Mouse (Mus musculus): ENCODE data around the gene Gm43552.
"Not testable (repeated sequence)": the region's sequence is repeated elsewhere in the genome, so short reads cannot be mapped to it uniquely, and the experiment has no call there.

Gene Gm43552

GRCm38 (mm10) chr5:65492716-65493531 lies at the start of gene Gm43552:
Gm43552 (minus strand) TSS chr5:65492833.
- peak; percentile 96 for DNase-seq

GRCm38 (mm10) chr5:65541889-65542288 lies 49.3 kb upstream of the Gm43552 start:
- no peak for DNase-seq

GRCm38 (mm10) chr5:65539786-65540185 lies 47.2 kb upstream of the Gm43552 start:
- peak; percentile 13 for DNase-seq

DNA sequence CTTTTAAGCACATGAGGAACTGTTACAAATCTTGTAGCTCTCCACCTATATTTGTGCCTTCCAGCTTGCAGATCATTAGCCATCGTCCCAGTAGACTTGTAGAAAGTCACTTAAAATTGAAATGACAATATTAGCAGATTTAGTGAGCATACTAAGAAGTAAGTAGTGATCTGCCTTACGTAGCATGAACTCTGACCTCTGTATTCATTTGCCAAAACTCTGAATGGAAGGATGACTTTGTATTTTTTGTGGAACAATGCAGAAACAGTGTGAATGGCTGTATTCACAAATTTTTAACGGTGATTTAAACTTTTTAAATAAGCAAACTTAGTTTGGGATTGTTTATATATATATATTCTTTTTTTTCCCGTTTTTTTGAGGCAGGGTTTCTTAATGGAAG lies 46.2 kb upstream of the Gm43552 start:
- no peak for DNase-seq

GRCm38 (mm10) chr5:65538121-65538520 lies 45.5 kb upstream of the Gm43552 start:
- no peak for DNase-seq

DNA sequence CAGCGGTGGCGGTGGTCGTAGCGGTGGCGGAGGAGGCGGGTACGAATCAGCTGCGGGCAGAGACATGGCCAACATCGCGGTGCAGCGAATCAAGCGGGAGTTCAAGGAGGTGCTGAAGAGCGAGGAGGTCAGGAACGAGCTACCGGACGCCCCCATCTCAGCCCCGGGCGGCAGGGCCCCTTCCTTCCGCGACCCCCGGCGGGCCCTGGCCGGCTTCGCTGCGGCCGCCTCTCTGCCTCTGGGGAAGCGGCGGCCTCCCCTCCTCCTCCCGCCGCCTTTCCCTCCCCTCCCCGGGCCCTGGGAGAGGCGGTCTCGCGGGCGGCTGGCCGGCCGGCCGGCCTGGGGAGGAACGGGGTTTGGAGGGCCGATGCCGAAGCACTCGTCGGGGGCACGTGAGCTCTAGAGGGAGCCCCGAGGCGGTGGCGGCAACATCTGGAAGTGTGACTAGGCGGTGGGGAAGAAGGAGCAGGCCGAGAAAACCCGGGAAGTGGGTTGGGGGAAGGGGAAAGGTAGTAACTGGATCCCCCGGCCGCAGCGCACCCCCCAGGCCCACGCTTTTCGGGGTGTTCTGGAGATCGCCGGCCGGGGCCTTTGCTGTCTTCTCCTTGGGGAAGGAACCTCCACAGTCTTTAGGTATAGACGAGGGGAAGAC lies 44.9 kb upstream of the Gm43552 start:
- DNase-seq: peak; percentile 62

- peak; percentile 97 for DNase-seq
Observed at GRCm38 (mm10) chr5:65536751-65537419, 44.3 kb upstream of the Gm43552 start, which contains the start of the genes Smim14 and Ube2k. Smim14 (minus strand) TSS chr5:65537184. Ube2k (plus strand) TSS chr5:65537233.

GRCm38 (mm10) chr5:65536068-65536465 lies 43.4 kb upstream of the Gm43552 start:
- DNase-seq: not testable (repeated sequence)

- DNase-seq: peak; percentile 19
Observed at GRCm38 (mm10) chr5:65535457-65536067, 42.9 kb upstream of the Gm43552 start.

- DNase-seq: no peak
Observed at GRCm38 (mm10) chr5:65534496-65534895, 41.9 kb upstream of the Gm43552 start.

DNA sequence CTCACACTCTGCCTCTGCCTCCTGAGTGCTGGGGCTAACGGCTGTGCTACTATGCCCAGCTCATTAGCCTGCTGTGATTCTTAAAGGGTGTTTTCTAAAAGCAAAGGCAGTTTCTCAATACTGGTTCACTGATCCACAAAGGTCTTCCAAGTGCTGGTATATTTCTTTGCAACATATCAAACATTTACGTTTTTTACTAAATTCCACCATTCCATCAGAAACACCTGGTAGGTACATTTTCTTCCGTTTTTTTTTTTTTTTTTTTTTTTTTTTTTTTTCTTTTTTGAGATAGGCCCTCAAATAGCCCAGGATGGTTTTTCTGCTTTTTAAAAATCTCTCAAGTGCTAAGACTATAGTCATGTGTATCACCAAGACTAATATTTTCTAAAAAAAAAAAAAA lies 38.6 kb upstream of the Gm43552 start:
- DNase-seq: no peak

DNA sequence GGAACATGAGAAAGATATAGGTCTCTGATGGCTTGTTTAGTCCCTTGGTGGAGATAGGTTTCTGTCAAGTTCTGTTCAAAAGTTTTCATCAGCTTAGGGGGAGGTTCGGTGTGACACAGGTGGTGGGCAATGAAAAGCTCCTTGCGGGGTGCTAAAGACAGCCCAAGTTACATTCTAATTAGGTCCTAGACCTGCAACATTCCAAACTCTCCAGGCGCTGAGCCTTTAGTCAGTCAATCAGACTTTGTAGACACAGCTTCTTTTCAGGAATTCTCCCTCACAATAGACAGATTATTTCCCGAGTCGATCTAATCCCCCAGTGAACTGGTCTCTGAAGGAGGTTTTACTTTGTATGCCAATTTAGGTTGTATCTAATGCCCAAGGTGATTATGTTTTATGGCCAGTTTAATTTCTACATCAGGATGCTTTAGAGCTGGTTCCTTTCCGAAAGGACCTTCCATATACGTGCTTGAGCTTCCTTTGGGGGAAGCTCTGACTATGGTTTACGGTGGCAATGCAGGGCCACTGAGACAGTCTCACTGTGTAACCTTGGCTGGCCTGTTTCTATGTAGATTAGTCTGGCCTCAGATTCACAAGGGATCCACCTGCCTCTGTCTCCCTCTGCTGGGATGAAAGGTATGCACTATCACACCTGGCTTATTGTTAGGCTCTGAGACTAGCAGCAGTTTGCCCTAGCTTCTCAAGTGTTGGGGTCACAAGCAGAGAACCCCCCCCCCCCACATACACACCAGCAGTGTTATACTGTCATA lies 33.2 kb upstream of the Gm43552 start:
- peak; percentile 29 for DNase-seq

GRCm38 (mm10) chr5:65524831-65525230 lies 32.2 kb upstream of the Gm43552 start:
- no peak for DNase-seq

DNA sequence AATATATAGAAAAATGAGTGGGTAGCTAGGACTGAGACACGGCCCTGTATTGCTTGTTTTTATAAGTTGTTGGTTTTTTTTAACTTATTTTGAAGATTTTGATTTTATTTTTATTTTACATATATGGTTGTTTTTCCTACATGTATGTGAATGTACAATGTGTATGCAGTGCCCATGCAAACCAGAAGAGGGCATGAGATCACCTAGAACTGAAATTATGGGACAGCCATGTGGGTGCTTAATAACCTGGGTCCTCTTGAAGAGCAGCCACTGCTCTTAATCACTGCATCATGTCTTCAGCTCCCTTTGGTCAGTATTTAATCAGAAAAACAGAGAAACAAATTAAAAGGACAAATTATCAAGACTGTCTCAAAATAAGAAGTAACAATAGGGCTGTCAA lies 29.2 kb upstream of the Gm43552 start:
- peak; percentile 47 for DNase-seq

- DNase-seq: peak; percentile 45
Observed at GRCm38 (mm10) chr5:65514635-65515278, 22.1 kb upstream of the Gm43552 start.

DNA sequence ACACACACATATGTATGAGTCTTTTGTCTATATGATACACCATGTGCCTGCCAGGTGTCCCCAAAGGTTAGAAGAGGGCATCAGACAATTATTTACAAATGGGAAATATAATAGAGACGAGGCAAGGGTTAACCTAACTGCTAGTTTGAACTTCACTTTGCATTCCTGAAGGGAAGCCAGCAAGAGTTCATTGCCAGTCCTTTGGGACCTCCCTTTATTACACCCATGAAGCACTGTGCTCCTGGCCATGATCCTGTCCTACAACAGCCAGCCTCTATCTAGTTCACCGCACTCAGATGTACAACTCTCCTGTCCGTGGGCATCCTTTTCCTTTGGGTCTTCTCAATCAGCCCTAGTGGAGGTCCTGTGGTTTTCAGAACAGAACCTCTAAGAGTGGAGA lies 20.9 kb upstream of the Gm43552 start:
- no peak for DNase-seq

DNA sequence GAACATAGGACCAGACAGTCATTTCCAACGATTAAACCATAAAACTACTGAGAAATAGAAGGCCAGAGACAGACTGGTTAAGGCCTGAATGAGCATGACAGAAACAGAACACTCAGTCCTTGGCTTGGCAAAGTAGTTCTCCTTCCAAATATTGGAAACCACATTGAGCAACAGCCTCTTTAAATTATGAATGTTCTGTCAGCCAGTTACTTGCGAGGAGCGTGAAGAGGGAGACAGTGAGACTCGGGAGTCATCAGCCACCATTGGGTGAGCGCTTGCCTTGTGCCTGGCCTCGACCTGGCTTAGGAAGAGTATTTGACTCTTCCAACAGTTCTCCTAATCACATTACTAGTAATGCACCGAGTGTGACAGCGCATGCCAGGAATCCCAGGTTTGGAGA lies 15.8 kb upstream of the Gm43552 start:
- no peak for DNase-seq

DNA sequence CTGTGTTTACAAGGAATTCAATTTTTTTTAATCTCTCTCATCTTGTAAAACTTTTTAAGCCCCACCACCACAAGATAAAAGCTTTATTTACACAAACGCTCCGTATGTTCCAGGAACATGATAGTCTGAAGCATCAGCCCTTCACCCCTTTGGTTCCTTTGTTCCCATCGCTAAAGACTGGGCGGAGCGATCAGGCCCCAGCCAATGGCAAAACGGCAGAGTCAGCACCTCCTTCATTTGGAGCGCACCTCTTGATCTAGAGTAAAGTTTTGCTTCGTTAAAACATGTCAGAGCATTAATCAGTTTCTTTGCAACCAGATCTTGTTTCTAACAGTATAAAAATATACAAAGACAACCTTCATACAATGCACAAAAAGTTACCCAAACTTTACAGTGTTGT lies 13.2 kb upstream of the Gm43552 start:
- DNase-seq: peak; percentile 73

- no peak for DNase-seq
Observed at GRCm38 (mm10) chr5:65501407-65501806, 8.8 kb upstream of the Gm43552 start.

DNA sequence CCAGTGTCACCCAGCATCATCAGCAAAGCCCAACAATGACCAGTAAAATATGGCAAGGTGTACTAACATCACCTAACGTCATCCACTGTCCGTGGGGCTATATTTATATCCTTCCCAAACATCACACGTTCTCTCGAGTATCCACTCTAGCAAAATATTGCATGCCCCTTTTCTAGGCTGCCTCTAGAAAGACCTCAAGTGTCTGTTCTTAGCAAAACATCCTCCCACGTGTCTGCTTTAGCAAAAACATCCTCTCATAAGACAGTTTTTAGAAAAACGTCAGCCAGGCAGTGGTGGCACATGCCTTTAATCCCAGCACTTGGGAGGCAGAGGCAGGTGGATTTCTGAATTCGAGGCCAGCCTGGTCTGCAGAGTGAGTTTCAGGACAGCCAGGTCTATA lies 7.6 kb upstream of the Gm43552 start:
- no peak for DNase-seq

DNA sequence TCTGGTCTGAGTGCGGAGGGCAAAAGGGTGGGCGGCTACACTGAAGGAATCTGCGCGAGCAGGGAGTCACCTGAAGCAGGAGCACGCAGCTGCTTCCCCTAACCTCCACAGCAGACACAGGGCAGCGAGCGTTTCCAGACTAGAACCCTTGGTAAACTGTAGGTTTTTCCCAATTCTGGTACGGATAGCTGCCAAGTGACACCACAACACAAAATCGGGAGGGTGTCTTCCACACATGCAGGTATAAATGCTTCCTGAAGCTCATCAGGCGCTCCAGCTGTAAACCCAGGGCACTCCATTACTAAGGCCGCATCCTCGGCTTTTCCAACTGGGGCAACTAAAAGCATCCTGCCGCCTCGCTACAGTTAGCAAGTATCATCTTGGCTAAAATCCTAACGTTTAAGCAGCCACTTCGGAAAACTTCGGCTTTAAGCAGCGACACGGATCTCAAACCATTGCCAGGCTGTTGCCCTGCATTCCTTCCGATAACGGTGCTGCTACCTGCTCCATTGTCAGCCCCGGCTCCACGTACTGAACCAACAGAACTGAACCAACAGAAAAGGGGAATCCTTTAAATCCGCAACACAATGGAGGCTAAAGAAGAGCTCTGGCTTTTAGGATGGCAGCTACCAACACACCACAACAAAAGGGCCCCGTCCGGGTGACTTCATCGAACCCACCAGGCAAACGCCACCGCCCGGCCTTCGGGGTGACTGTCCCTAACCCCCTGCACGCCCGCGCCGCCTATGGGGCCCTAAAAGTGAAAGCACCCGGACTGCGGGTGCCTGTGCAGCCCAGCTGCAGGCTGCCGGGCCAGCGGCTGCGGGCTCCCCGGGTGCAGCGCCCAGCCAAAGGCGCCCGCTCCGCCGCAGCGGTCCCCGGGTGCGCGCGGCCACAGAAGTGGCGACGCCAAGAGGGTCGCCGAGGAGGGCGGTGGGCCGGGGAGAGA lies 592 bp downstream of the Gm43552 start:
- peak; percentile 85 for DNase-seq
